Mouse (Mus musculus): ENCODE measurements at regions not wholly inside any gene's neighbourhood (a gene's known extent, or its start where the extent isn't known, plus 50 kb on each side); places are given as distances from the start of the nearest gene placed in this dataset.

DNA sequence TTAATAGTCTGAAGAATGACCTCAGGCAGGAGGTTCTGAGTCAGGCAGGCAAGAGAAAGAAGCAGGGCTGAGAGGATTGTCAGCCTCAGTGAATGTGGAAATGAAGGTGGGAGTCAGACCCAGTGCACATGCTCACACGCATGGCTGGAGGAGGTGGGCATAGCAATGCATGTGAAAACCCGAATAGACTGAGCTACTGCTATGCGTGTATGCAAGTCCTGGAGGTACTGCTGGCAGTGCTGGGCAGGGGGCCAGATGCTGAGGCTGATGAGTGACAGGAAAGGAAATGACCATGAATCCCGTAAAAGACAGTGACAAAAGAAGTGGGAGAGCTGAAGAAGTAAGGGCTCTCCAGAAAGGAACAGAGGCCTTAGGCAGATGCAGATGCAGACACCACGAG lies 50.3 kb upstream of the Armc3 start:
- TF ChIP-seq POLR2A (IDR thresholded peaks at IDR 0.05; ENCODE audit: control insufficient read depth, extremely low read depth, insufficient read depth, low read length, poor library complexity) (no peak), CTCF (IDR thresholded peaks at IDR 0.05; ENCODE audit: borderline replicate concordance, control insufficient read depth, extremely low read depth, insufficient read depth, low read length, poor library complexity) (no peak)

Measured in thymus, adult 2 months (tissue).